Mouse (Mus musculus) thymus, postnatal 10 days (tissue): ENCODE data around the gene Btbd35f6.
"Not testable (repeated sequence)": the region's sequence is repeated elsewhere in the genome, so short reads cannot be mapped to it uniquely, and the experiment has no call there.

Experiments used
- DNase-seq, 2 experiments: peaks; one replicate each; pipeline ENCODE4 v3.0.0; 2021; ENCODE audit warnings: low spot score in 2 of 2

Btbd35f6 gene

DNA sequence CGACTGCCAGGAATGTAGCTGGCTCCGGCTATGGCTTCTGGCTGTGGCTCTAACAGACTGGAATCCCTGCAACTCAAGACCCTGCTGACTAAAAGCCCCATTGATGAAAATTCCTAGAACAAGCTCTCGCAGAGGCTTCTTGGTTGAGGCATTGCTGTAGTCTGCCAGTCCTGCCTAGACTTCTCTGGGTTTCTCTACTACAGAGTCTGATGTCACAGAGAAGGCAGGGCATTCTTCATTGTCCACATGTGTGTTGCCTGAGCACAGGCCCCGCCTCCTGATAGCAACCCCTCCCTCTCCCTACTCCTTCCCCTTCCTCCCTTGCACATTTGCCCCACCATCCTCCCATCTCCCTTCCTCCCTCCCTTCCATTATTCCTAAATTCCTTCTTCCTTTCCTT, at the start of gene Btbd35f6:
TSS of gene Btbd35f6 (minus strand) at position 101 of the 400 bp plus-strand sequence.
- not testable (repeated sequence) for DNase-seq

DNA sequence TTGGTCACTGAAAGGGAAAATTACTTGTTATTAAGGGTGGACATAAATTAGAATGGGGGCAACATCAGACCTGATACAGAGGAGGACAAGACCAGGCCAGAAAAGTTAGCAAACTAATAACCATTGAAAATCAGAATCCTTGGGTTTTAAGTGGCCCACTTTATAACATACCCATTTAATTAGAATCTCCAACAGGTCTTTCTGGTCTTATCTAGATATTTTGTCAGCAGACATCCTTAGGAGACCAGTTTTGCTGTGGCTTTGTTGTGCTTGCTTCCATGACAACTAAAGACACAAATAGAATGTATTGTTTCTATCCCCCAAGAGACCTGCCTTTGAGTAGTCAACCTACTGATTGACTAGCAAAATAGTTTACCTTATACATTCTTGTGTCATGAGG, 30.4 kb upstream of the Btbd35f6 start, which contains the start of gene Gm21870:
TSS of gene Gm21870 (minus strand) at position 101 of the 400 bp plus-strand sequence.
- not testable (repeated sequence) for DNase-seq

DNA sequence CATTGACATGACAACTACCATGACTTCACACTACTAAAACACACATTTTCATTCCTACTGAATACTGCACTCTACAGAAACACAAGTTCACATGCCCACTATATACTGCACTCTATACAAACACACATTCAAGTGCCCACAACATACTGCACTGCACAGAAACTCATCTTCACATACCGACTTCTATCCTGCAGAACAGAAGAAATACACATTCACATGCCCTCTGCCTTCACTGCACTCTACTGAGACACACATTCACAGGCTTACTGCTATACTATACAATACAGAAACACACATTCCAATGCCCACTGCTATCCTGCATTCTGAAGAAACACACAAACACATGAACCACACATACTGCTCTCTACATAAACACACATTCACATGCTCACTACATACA, 26.1 kb downstream of the Btbd35f6 start:
- not testable (repeated sequence) for DNase-seq

DNA sequence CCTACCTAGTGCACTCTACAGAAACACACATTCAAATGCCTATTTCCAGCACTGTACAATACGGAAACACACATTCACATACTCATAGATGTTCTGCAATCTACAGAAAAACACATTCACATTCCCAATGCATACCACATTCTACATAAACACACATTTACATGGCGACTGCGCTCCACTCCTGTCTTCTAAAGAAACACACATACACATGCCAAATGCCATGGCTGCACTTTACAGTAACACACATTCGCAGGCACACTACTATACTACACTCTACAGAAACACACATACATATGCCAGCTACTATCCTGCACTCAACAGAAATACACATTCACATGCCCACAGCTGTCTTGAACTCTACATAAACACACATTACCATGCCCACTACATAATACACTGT, 28.1 kb downstream of the Btbd35f6 start:
- not testable (repeated sequence) for DNase-seq

DNA sequence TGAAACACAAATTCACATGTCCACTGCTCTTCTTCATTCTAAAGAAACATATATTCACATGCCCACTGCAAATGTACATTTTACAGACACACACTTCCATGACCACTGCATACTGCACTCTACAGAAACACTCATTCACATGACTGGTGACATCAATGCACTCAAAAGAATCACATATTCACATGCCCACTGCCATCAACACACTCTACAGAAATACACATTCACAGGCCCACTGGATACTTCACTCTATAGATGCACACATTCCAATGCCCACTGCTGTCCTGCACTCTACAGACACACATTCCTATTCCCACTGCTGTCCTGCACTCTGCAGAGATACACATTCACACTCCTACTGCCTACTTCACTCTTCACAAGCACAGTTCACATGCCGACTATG, 30.0 kb downstream of the Btbd35f6 start:
- not testable (repeated sequence) for DNase-seq

DNA sequence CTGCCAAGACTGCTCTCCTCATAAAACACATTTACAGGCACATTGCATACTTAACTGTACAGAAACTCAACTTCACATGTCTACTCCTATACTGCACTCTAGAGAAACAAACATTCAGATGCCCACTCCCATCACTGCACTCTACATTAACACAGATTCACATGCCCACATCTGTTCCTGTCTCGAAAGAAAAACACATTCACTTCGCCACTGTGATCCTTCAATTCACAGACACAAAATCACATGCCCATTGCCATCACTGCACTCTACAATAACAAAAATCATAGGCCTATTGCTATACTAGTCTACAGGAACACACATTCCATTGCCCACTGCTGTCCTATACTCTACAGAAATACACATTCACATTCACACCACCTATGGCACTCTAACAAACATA, 30.9 kb downstream of the Btbd35f6 start:
- not testable (repeated sequence) for DNase-seq
